Mouse (Mus musculus): ENCODE measurements around the gene Pum2. TPM values are rescaled to one million over a fixed set of nuclear protein-coding genes. Genes with fewer than 3 reads are reported as not detected.
"Not testable (repeated sequence)": the region's sequence is repeated elsewhere in the genome, so short reads cannot be mapped to it uniquely, and the experiment has no call there.

Gene Pum2
- polyA plus RNA-seq, 1 experiment from 2014 or later, result 83.5 TPM

- peak overlapping the region; percentile 86 for H3K4me3 ChIP-seq (replicated peaks; ENCODE audit: low read depth, low read length)
- H3K9ac ChIP-seq (replicated peaks; ENCODE audit: low read length), result peak overlapping the region; percentile 98
- H3K4me1 ChIP-seq (ENCODE audit: control insufficient read depth, insufficient read depth, low read length), result peaks cover 28% of the 10 kb centered on the region
- H3K4me2 ChIP-seq (ENCODE audit: low read length), result peak overlapping the region; percentile 90
- H3K27me3 ChIP-seq (ENCODE audit: control insufficient read depth, insufficient read depth, low read length), result no peaks in the 10 kb centered on the region
- DNase-seq (peak; percentile 49), ATAC-seq (ENCODE audit: low FRiP score, low TSS enrichment) (no peak)
- peak overlapping the region; percentile 98 for H3K27ac ChIP-seq (replicated peaks; ENCODE audit: low read depth, low read length)
- no peaks in the 10 kb centered on the region for H3K36me3 ChIP-seq (ENCODE audit: control insufficient read depth, insufficient read depth, low read length)
- no peaks in the 10 kb centered on the region for H3K9me3 ChIP-seq (ENCODE audit: control insufficient read depth, low read length)
- under 1% methylated on average over 20 of the region's 20 CpGs for WGBS
Observed at GRCm38 (mm10) chr12:8674891-8675341, 982 bp downstream of the Pum2 start.

GRCm38 (mm10) chr12:8675361-8675760, 1.4 kb downstream of the Pum2 start:
- DNase-seq, result peak; percentile 17
- peak overlapping the region; percentile 90 for H3K4me2 ChIP-seq (ENCODE audit: low read length)
- no peaks in the 10 kb centered on the region for H3K27me3 ChIP-seq (ENCODE audit: control insufficient read depth, insufficient read depth, low read length)
- H3K36me3 ChIP-seq (ENCODE audit: control insufficient read depth, insufficient read depth, low read length), result no peaks in the 10 kb centered on the region
- no peak for ATAC-seq (ENCODE audit: low FRiP score, low TSS enrichment)
- WGBS, result under 1% methylated on average over 7 of the region's 7 CpGs
- H3K4me3 ChIP-seq (replicated peaks; ENCODE audit: low read depth, low read length), result peak overlapping the region; percentile 86
- H3K9ac ChIP-seq (replicated peaks; ENCODE audit: low read length), result peak overlapping the region; percentile 98
- no peaks in the 10 kb centered on the region for H3K9me3 ChIP-seq (ENCODE audit: control insufficient read depth, low read length)
- H3K27ac ChIP-seq (replicated peaks; ENCODE audit: low read depth, low read length), result no peak overlapping the region
- peaks cover 28% of the 10 kb centered on the region for H3K4me1 ChIP-seq (ENCODE audit: control insufficient read depth, insufficient read depth, low read length)

- no peak for DNase-seq
- H3K4me1 ChIP-seq (ENCODE audit: control insufficient read depth, insufficient read depth, low read length), result peaks cover 28% of the 10 kb centered on the region
- peak overlapping the region; percentile 90 for H3K4me2 ChIP-seq (ENCODE audit: low read length)
- H3K4me3 ChIP-seq (replicated peaks; ENCODE audit: low read depth, low read length), result peak overlapping the region; percentile 86
- ATAC-seq (ENCODE audit: low FRiP score, low TSS enrichment), result no peak
- 64% methylated on average over 6 of the region's 6 CpGs for WGBS
- no peaks in the 10 kb centered on the region for H3K36me3 ChIP-seq (ENCODE audit: control insufficient read depth, insufficient read depth, low read length)
- H3K9me3 ChIP-seq (ENCODE audit: control insufficient read depth, low read length), result no peaks in the 10 kb centered on the region
- no peak overlapping the region for H3K27ac ChIP-seq (replicated peaks; ENCODE audit: low read depth, low read length)
- H3K27me3 ChIP-seq (ENCODE audit: control insufficient read depth, insufficient read depth, low read length), result no peaks in the 10 kb centered on the region
- 0 out of 2 replicates have a peak overlapping the region, but pooled peaks have one; percentile 21 for H3K9ac ChIP-seq (replicated peaks; ENCODE audit: low read length)
Observed at GRCm38 (mm10) chr12:8676341-8676740, 2.4 kb downstream of the Pum2 start.

GRCm38 (mm10) chr12:8677926-8678325, 4.0 kb downstream of the Pum2 start:
- Histone ChIP-seq H3K9me3 (ENCODE audit: control insufficient read depth, low read length) (no peaks in the 10 kb centered on the region), H3K4me1 (ENCODE audit: control insufficient read depth, insufficient read depth, low read length) (peaks cover 28% of the 10 kb centered on the region), H3K27me3 (ENCODE audit: control insufficient read depth, insufficient read depth, low read length) (no peaks in the 10 kb centered on the region), H3K4me3 (replicated peaks; ENCODE audit: low read depth, low read length) (no peak overlapping the region), H3K27ac (replicated peaks; ENCODE audit: low read depth, low read length) (no peak overlapping the region), H3K36me3 (ENCODE audit: control insufficient read depth, insufficient read depth, low read length) (no peaks in the 10 kb centered on the region), H3K4me2 (ENCODE audit: low read length) (no peak overlapping the region), H3K9ac (replicated peaks; ENCODE audit: low read length) (no peak overlapping the region)
- DNase-seq, result no peak
- no peak for ATAC-seq (ENCODE audit: low FRiP score, low TSS enrichment)

- no peak overlapping the region for H3K9ac ChIP-seq (replicated peaks; ENCODE audit: low read length)
- H3K36me3 ChIP-seq (ENCODE audit: control insufficient read depth, insufficient read depth, low read length), result no peaks in the 10 kb centered on the region
- no peak overlapping the region for H3K4me3 ChIP-seq (replicated peaks; ENCODE audit: low read depth, low read length)
- no peak overlapping the region for H3K27ac ChIP-seq (replicated peaks; ENCODE audit: low read depth, low read length)
- H3K4me1 ChIP-seq (ENCODE audit: control insufficient read depth, insufficient read depth, low read length), result no peaks in the 10 kb centered on the region
- 100% methylated on average over 1 of the region's 1 CpGs for WGBS
- ATAC-seq (ENCODE audit: low FRiP score, low TSS enrichment), result no peak
- H3K4me2 ChIP-seq (ENCODE audit: low read length), result no peak overlapping the region
- no peaks in the 10 kb centered on the region for H3K9me3 ChIP-seq (ENCODE audit: control insufficient read depth, low read length)
- DNase-seq, result no peak
- H3K27me3 ChIP-seq (ENCODE audit: control insufficient read depth, insufficient read depth, low read length), result no peaks in the 10 kb centered on the region
Observed at GRCm38 (mm10) chr12:8684200-8684599, 10.3 kb downstream of the Pum2 start.

- Histone ChIP-seq H3K27me3 (ENCODE audit: control insufficient read depth, insufficient read depth, low read length) (no peaks in the 10 kb centered on the region), H3K36me3 (ENCODE audit: control insufficient read depth, insufficient read depth, low read length) (no peaks in the 10 kb centered on the region), H3K9ac (replicated peaks; ENCODE audit: low read length) (no peak overlapping the region), H3K9me3 (ENCODE audit: control insufficient read depth, low read length) (no peaks in the 10 kb centered on the region), H3K4me1 (ENCODE audit: control insufficient read depth, insufficient read depth, low read length) (no peaks in the 10 kb centered on the region), H3K4me2 (ENCODE audit: low read length) (no peak overlapping the region), H3K27ac (replicated peaks; ENCODE audit: low read depth, low read length) (no peak overlapping the region), H3K4me3 (replicated peaks; ENCODE audit: low read depth, low read length) (no peak overlapping the region)
- 97% methylated on average over 3 of the region's 3 CpGs for WGBS
- DNase-seq (no peak), ATAC-seq (ENCODE audit: low FRiP score, low TSS enrichment) (no peak)
Observed at GRCm38 (mm10) chr12:8685036-8685435, 11.1 kb downstream of the Pum2 start.

GRCm38 (mm10) chr12:8689882-8690281, 15.9 kb downstream of the Pum2 start:
- not testable (repeated sequence) for H3K27me3 ChIP-seq (ENCODE audit: control insufficient read depth, insufficient read depth, low read length); ATAC-seq (ENCODE audit: low FRiP score, low TSS enrichment); H3K9me3 ChIP-seq (ENCODE audit: control insufficient read depth, low read length); H3K4me2 ChIP-seq (ENCODE audit: low read length); DNase-seq; H3K36me3 ChIP-seq (ENCODE audit: control insufficient read depth, insufficient read depth, low read length); H3K4me1 ChIP-seq (ENCODE audit: control insufficient read depth, insufficient read depth, low read length); H3K9ac ChIP-seq (replicated peaks; ENCODE audit: low read length); H3K4me3 ChIP-seq (replicated peaks; ENCODE audit: low read depth, low read length); H3K27ac ChIP-seq (replicated peaks; ENCODE audit: low read depth, low read length)
- 91% methylated on average over 3 of the region's 3 CpGs for WGBS

- Histone ChIP-seq H3K9ac (replicated peaks; ENCODE audit: low read length) (no peak overlapping the region), H3K4me3 (replicated peaks; ENCODE audit: low read depth, low read length) (no peak overlapping the region), H3K9me3 (ENCODE audit: control insufficient read depth, low read length) (no peaks in the 10 kb centered on the region), H3K4me1 (ENCODE audit: control insufficient read depth, insufficient read depth, low read length) (no peaks in the 10 kb centered on the region), H3K4me2 (ENCODE audit: low read length) (no peak overlapping the region), H3K27me3 (ENCODE audit: control insufficient read depth, insufficient read depth, low read length) (no peaks in the 10 kb centered on the region), H3K36me3 (ENCODE audit: control insufficient read depth, insufficient read depth, low read length) (0 out of 2 replicates have a peak, but pooled peaks cover 7% of the 10 kb centered on the region), H3K27ac (replicated peaks; ENCODE audit: low read depth, low read length) (no peak overlapping the region)
- DNase-seq (peak; percentile 73), ATAC-seq (ENCODE audit: low FRiP score, low TSS enrichment) (no peak)
- WGBS, result 71% methylated on average over 2 of the region's 2 CpGs
Observed at GRCm38 (mm10) chr12:8698895-8699294, 25.0 kb downstream of the Pum2 start.

GRCm38 (mm10) chr12:8703988-8704387, 30.1 kb downstream of the Pum2 start:
- no peak overlapping the region for H3K4me3 ChIP-seq (replicated peaks; ENCODE audit: low read depth, low read length)
- H3K4me2 ChIP-seq (ENCODE audit: low read length), result no peak overlapping the region
- ATAC-seq (ENCODE audit: low FRiP score, low TSS enrichment) (no peak), DNase-seq (no peak)
- H3K9me3 ChIP-seq (ENCODE audit: control insufficient read depth, low read length), result no peaks in the 10 kb centered on the region
- H3K4me1 ChIP-seq (ENCODE audit: control insufficient read depth, insufficient read depth, low read length), result no peaks in the 10 kb centered on the region
- H3K36me3 ChIP-seq (ENCODE audit: control insufficient read depth, insufficient read depth, low read length), result peaks cover 28% of the 10 kb centered on the region
- 80% methylated on average over 1 of the region's 1 CpGs for WGBS
- no peak overlapping the region for H3K9ac ChIP-seq (replicated peaks; ENCODE audit: low read length)
- no peaks in the 10 kb centered on the region for H3K27me3 ChIP-seq (ENCODE audit: control insufficient read depth, insufficient read depth, low read length)
- no peak overlapping the region for H3K27ac ChIP-seq (replicated peaks; ENCODE audit: low read depth, low read length)

Data from midbrain, embryonic 14.5 days (tissue).